Mouse (Mus musculus) kidney, embryonic 14.5 days (tissue): ENCODE measurements around the gene Hacd4. TPM values are rescaled to one million over a fixed set of nuclear protein-coding genes. Genes with fewer than 3 reads are reported as not detected.

Experiments used
- ATAC-seq: fragments of 200-750 bp; cut with Nextera tagmentation; 2 replicates; pipeline ENCODE4 v1.8.0; 2017; ENCODE audit warnings: moderate number of reproducible peaks, mild to moderate bottlenecking, moderate TSS enrichment, moderate library complexity; ENCODE audit not compliant: low FRiP score, low TSS enrichment
- H3K27ac ChIP-seq: fragments of 300-500 bp; sonication (generic); 2 replicates; pipeline ENCODE4 v1.5.1; 2014; ENCODE audit warnings: low read depth, mild to moderate bottlenecking, low read length, moderate library complexity, mixed read lengths
- H3K27me3 ChIP-seq: fragments of 300-500 bp; sonication (generic); 2 replicates; pipeline ENCODE4 v1.6.1; 2014; ENCODE audit warnings: mild to moderate bottlenecking, low read length; ENCODE audit not compliant: control insufficient read depth, insufficient read depth
- H3K36me3 ChIP-seq: fragments of 300-500 bp; sonication (generic); 2 replicates; pipeline ENCODE4 v1.6.1; 2014; ENCODE audit warnings: low read length, mixed read lengths; ENCODE audit not compliant: control insufficient read depth, insufficient read depth
- H3K4me1 ChIP-seq: fragments of 300-500 bp; sonication (generic); 2 replicates; pipeline ENCODE4 v1.6.1; 2014; ENCODE audit warnings: low read length, mixed read lengths; ENCODE audit not compliant: control insufficient read depth, insufficient read depth
- H3K4me2 ChIP-seq: fragments of 300-500 bp; sonication (generic); replicated peaks from 2 replicates; pipeline ENCODE4 v1.6.1; 2014; ENCODE audit warnings: low read depth, mild to moderate bottlenecking, low read length
- H3K4me3 ChIP-seq: fragments of 300-500 bp; sonication (generic); 2 replicates; pipeline ENCODE4 v1.5.1; 2014; ENCODE audit warnings: mild to moderate bottlenecking, low read length
- H3K9ac ChIP-seq: fragments of 300-500 bp; sonication (generic); 2 replicates; pipeline ENCODE4 v1.6.1; 2014; ENCODE audit warnings: low read depth, mild to moderate bottlenecking, low read length, moderate library complexity
- H3K9me3 ChIP-seq: fragments of 300-500 bp; sonication (generic); 2 replicates; pipeline ENCODE4 v1.6.1; 2016; ENCODE audit warnings: low read length; ENCODE audit not compliant: control insufficient read depth
- WGBS: fragments of 180-500 bp; shearing (Covaris S2); extraction: QIAGEN DNeasy Blood & Tissue Kit; methylation state at CpG from one replicate; pipeline ENCODE4 v1.1.7; 2014; 5-methylcytosine and 5-hydroxymethylcytosine counted together
- polyA plus RNA-seq: library from polyadenylated mRNA; unstranded; fragments of >200 nt; fragmentation: Nextera tagmentation; extraction: Ambion mirVana; gene quantifications from 2 replicates; pipeline ENCODE4 v1.2.1, GENCODE M21; 2014

Gene Hacd4
- polyA plus RNA-seq, 1 experiment from 2014 or later, result 20.8 TPM

- Histone ChIP-seq H3K27ac (no peak overlapping the region), H3K4me1 (no peaks in the 10 kb centered on the region), H3K36me3 (no peaks in the 10 kb centered on the region), H3K27me3 (no peaks in the 10 kb centered on the region), H3K9ac (no peak overlapping the region), H3K4me3 (no peak overlapping the region), H3K9me3 (no peaks in the 10 kb centered on the region), H3K4me2 (no peak overlapping the region)
- 72% methylated on average over 4 of the region's 4 CpGs for WGBS
- ATAC-seq, result no peak
Measured at GRCm38 (mm10) chr4:88464574-88464973, 25.8 kb upstream of the Hacd4 start.

GRCm38 (mm10) chr4:88462981-88463646, 24.4 kb upstream of the Hacd4 start:
- no peak for ATAC-seq
- H3K4me3 ChIP-seq, result no peak overlapping the region
- H3K36me3 ChIP-seq, result no peaks in the 10 kb centered on the region
- no peaks in the 10 kb centered on the region for H3K27me3 ChIP-seq
- H3K9me3 ChIP-seq, result no peaks in the 10 kb centered on the region
- no peak overlapping the region for H3K27ac ChIP-seq
- H3K4me1 ChIP-seq, result no peaks in the 10 kb centered on the region
- H3K4me2 ChIP-seq, result no peak overlapping the region
- H3K9ac ChIP-seq, result no peak overlapping the region
- 64% methylated on average over 8 of the region's 8 CpGs for WGBS

- Histone ChIP-seq H3K27me3 (no peaks in the 10 kb centered on the region), H3K36me3 (no peaks in the 10 kb centered on the region), H3K27ac (no peak overlapping the region), H3K9me3 (no peaks in the 10 kb centered on the region), H3K4me2 (no peak overlapping the region), H3K4me3 (no peak overlapping the region), H3K9ac (no peak overlapping the region), H3K4me1 (no peaks in the 10 kb centered on the region)
- no peak for ATAC-seq
- WGBS, result 90% methylated on average over 1 of the region's 1 CpGs
Measured at GRCm38 (mm10) chr4:88462501-88462900, 23.8 kb upstream of the Hacd4 start.

- Histone ChIP-seq H3K4me2 (no peak overlapping the region), H3K36me3 (no peaks in the 10 kb centered on the region), H3K4me1 (no peaks in the 10 kb centered on the region), H3K27me3 (no peaks in the 10 kb centered on the region), H3K9me3 (no peaks in the 10 kb centered on the region), H3K9ac (no peak overlapping the region), H3K4me3 (no peak overlapping the region), H3K27ac (no peak overlapping the region)
- no peak for ATAC-seq
- 77% methylated on average over 2 of the region's 2 CpGs for WGBS
Measured at GRCm38 (mm10) chr4:88461315-88461714, 22.6 kb upstream of the Hacd4 start.

- H3K4me1 ChIP-seq, result no peaks in the 10 kb centered on the region
- H3K9me3 ChIP-seq, result no peaks in the 10 kb centered on the region
- WGBS, result 79% methylated on average over 2 of the region's 2 CpGs
- H3K4me2 ChIP-seq, result no peak overlapping the region
- H3K4me3 ChIP-seq, result no peak overlapping the region
- H3K9ac ChIP-seq, result no peak overlapping the region
- H3K27me3 ChIP-seq, result no peaks in the 10 kb centered on the region
- ATAC-seq, result no peak
- no peaks in the 10 kb centered on the region for H3K36me3 ChIP-seq
- no peak overlapping the region for H3K27ac ChIP-seq
Measured at GRCm38 (mm10) chr4:88458673-88459072, 19.9 kb upstream of the Hacd4 start.

- WGBS, result 91% methylated on average over 1 of the region's 1 CpGs
- Histone ChIP-seq H3K9me3 (no peaks in the 10 kb centered on the region), H3K27me3 (no peaks in the 10 kb centered on the region), H3K4me3 (no peak overlapping the region), H3K36me3 (no peaks in the 10 kb centered on the region), H3K27ac (no peak overlapping the region), H3K4me2 (no peak overlapping the region), H3K9ac (no peak overlapping the region), H3K4me1 (no peaks in the 10 kb centered on the region)
- no peak for ATAC-seq
Measured at GRCm38 (mm10) chr4:88458093-88458492, 19.4 kb upstream of the Hacd4 start.

GRCm38 (mm10) chr4:88450087-88450765, 11.5 kb upstream of the Hacd4 start:
- Histone ChIP-seq H3K4me3 (no peak overlapping the region), H3K27ac (no peak overlapping the region), H3K4me1 (no peaks in the 10 kb centered on the region), H3K9ac (no peak overlapping the region), H3K27me3 (no peaks in the 10 kb centered on the region), H3K36me3 (no peaks in the 10 kb centered on the region), H3K9me3 (no peaks in the 10 kb centered on the region), H3K4me2 (no peak overlapping the region)
- no peak for ATAC-seq
- WGBS, result 78% methylated on average over 1 of the region's 1 CpGs

GRCm38 (mm10) chr4:88448976-88449375, 10.2 kb upstream of the Hacd4 start:
- H3K9ac ChIP-seq, result no peak overlapping the region
- ATAC-seq, result no peak
- no peaks in the 10 kb centered on the region for H3K4me1 ChIP-seq
- no peak overlapping the region for H3K4me3 ChIP-seq
- H3K27me3 ChIP-seq, result no peaks in the 10 kb centered on the region
- H3K9me3 ChIP-seq, result no peaks in the 10 kb centered on the region
- no peaks in the 10 kb centered on the region for H3K36me3 ChIP-seq
- H3K27ac ChIP-seq, result no peak overlapping the region
- WGBS, result 81% methylated on average over 2 of the region's 2 CpGs
- no peak overlapping the region for H3K4me2 ChIP-seq

- H3K27ac ChIP-seq, result no peak overlapping the region
- no peaks in the 10 kb centered on the region for H3K27me3 ChIP-seq
- no peak for ATAC-seq
- no peaks in the 10 kb centered on the region for H3K36me3 ChIP-seq
- 0 out of 2 replicates have a peak, but pooled peaks cover 13% of the 10 kb centered on the region for H3K4me1 ChIP-seq
- no peak overlapping the region for H3K4me3 ChIP-seq
- H3K9ac ChIP-seq, result no peak overlapping the region
- H3K4me2 ChIP-seq, result no peak overlapping the region
- 91% methylated on average over 7 of the region's 7 CpGs for WGBS
- H3K9me3 ChIP-seq, result no peaks in the 10 kb centered on the region
Measured at GRCm38 (mm10) chr4:88440814-88441213, 2.1 kb upstream of the Hacd4 start.
